Mouse (Mus musculus) megakaryocyte, embryonic 14.5 days (primary cell): ENCODE measurements at regions not wholly inside any gene's neighbourhood (a gene's known extent, or its start where the extent isn't known, plus 50 kb on each side); places are given as distances from the start of the nearest gene placed in this dataset.

Experiments
- FLI1 ChIP-seq: IDR thresholded peaks from 2 replicates; pipeline ENCODE4 v1.6.1; 2012; ENCODE audit warnings: low read length, inconsistent platforms, mixed read lengths
- GATA1 ChIP-seq: IDR thresholded peaks from 3 replicates; pipeline ENCODE4 v1.6.1; 2012; ENCODE audit warnings: mixed read lengths, low read length, inconsistent platforms, borderline replicate concordance

DNA sequence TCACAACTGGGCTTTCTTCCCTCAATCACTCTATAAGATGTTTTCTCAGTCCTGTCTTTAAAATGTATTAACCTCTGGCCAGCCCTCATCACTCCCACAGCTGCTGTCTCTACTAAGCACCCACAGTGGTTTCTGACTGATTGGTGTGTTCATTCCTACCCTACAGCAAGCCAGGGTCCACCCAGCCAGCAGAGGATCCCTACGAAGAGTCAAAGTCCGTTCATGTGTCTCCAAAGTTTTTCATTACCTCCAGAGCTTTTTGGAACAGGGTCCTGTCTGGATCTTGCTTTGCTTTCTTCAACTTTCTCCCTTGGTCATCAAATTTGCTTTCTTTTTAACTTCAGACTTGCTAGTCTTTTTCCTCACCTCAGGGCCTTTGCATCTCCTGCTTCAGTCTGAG is 69.3 kb upstream of the 4933415F23Rik start:
- no peak for TF ChIP-seq FLI1
- TF ChIP-seq GATA1: no peak
